Mouse (Mus musculus) mammary gland, adult 2 months (tissue): Measurements from ENCODE around the gene Olfr488. TPM values are rescaled to one million over a fixed set of nuclear protein-coding genes. Genes with fewer than 3 reads are reported as not detected.

ENCODE experiments used
- polyA plus RNA-seq: library from polyadenylated mRNA; depleted of rRNA; stranded (reverse); fragments of >200 nt; gene quantifications from 2 replicates; pipeline ENCODE4 v1.2.3, GENCODE M21; 2012; ENCODE audit warnings: low replicate concordance; rRNA removed

Olfr488 gene
- not detected in 2 replicates for polyA plus RNA-seq

GRCm38 (mm10) chr7:108258247-108258646, at the start of gene Olfr488:
Gene Olfr488, minus strand, starts transcription at chr7:108258347.

GRCm38 (mm10) chr7:108288834-108289233, 30.7 kb upstream of the Olfr488 start, which contains the start of gene Olfr490:
Gene Olfr490, minus strand, starts transcription at chr7:108288934.

GRCm38 (mm10) chr7:108214536-108214935, 43.6 kb downstream of the Olfr488 start, which contains the start of gene Olfr487:
Gene Olfr487, minus strand, starts transcription at chr7:108214636.

Other genes starting within 250 kb of the Olfr488 start
- not detected in 2 replicates for gene Olfr478, start 224.4 kb downstream of the Olfr488 start, polyA plus RNA-seq
- not detected in 2 replicates for gene Olfr479, start 207.7 kb downstream of the Olfr488 start, polyA plus RNA-seq
- gene Olfr480, start 191.0 kb downstream of the Olfr488 start, polyA plus RNA-seq, result not detected in 2 replicates
- gene Olfr481, start 178.5 kb downstream of the Olfr488 start, polyA plus RNA-seq, result not detected in 2 replicates
- not detected in 2 replicates for gene Olfr482, start 160.8 kb downstream of the Olfr488 start, polyA plus RNA-seq
- not detected in 2 replicates for gene Olfr483, start 157.5 kb downstream of the Olfr488 start, polyA plus RNA-seq
- gene Olfr484, start 130.9 kb downstream of the Olfr488 start, polyA plus RNA-seq, result not detected in 2 replicates
- gene Olfr485, start 98.5 kb downstream of the Olfr488 start, polyA plus RNA-seq, result not detected in 2 replicates
- gene Olfr486, start 85.6 kb downstream of the Olfr488 start, polyA plus RNA-seq, result not detected in 2 replicates
- not detected in 2 replicates for gene Olfr487, start 43.7 kb downstream of the Olfr488 start, polyA plus RNA-seq
- gene Olfr490, start 30.6 kb upstream of the Olfr488 start, polyA plus RNA-seq, result not detected in 2 replicates
- gene Olfr491, start 55.1 kb upstream of the Olfr488 start, polyA plus RNA-seq, result not detected in 2 replicates
- not detected in 2 replicates for gene Olfr492, start 65.3 kb upstream of the Olfr488 start, polyA plus RNA-seq
- not detected in 2 replicates for gene Olfr493, start 88.6 kb upstream of the Olfr488 start, polyA plus RNA-seq
- not detected in 2 replicates for gene Olfr494, start 107.0 kb upstream of the Olfr488 start, polyA plus RNA-seq
- gene Olfr495, start 134.8 kb upstream of the Olfr488 start, polyA plus RNA-seq, result not detected in 2 replicates
- not detected in 2 replicates for gene Olfr497, start 162.1 kb upstream of the Olfr488 start, polyA plus RNA-seq
- not detected in 2 replicates for gene Olfr498, start 207.0 kb upstream of the Olfr488 start, polyA plus RNA-seq